Mouse (Mus musculus): ENCODE data around the gene Rsph6a. TPM values are rescaled to one million over a fixed set of nuclear protein-coding genes. Genes with fewer than 3 reads are reported as not detected.

The Rsph6a gene
- not detected for polyA plus RNA-seq (2017; shearing (Covaris generic))

GRCm38 (mm10) chr7:19054047-19054776 is at the start of gene Rsph6a:
Gene Rsph6a, plus strand, starts transcription at chr7:19054690.

DNA sequence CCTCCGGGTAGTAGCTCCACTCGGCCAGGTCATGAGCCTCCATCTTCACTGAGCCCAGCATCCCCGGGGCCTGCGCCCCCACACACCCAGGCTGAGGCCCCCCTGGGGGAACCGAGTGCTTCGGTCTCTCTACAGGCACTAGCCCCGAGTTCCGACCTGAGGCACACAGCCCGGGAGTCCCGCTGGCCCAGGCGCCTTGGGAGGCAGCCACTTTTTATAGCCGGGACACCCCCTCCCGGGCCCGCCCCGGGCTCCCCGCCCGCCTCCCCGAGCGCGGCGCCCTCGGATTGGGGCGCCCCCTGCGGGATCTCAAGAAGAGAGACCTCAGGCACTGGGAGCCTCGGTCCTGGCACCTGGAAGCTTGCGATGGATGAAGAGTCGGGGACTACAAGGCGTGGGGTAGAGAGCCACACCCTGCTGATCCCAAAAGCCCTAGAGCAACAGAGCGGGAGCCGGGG is 31.1 kb upstream of the Rsph6a start, which contains the start of gene Foxa3:
TSS of gene Foxa3 (minus strand) at position 182 of the 458 bp plus-strand sequence.

DNA sequence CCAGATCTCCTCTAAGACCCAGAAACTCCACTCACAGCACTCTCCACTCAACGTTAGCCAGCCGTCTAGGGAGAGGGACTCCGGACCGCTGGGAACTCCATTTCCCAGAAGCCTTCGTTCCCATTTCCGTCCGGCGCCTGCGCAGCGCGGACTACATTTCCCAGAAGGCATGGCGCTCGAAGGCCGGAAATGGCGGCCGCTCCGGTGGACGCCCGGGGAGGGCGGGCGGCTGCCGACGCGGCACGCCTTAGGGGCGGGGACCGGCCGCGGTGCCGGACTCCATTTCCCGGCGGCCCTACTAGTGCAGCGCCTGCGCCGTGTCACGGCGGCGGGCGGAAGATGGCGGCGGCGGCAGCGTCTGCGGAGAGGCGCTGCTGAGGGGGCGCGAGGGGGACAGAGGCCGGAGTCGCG is 30.4 kb upstream of the Rsph6a start, which contains the start of gene Sympk:
TSS of gene Sympk (plus strand) at position 282 of the 411 bp plus-strand sequence.

DNA sequence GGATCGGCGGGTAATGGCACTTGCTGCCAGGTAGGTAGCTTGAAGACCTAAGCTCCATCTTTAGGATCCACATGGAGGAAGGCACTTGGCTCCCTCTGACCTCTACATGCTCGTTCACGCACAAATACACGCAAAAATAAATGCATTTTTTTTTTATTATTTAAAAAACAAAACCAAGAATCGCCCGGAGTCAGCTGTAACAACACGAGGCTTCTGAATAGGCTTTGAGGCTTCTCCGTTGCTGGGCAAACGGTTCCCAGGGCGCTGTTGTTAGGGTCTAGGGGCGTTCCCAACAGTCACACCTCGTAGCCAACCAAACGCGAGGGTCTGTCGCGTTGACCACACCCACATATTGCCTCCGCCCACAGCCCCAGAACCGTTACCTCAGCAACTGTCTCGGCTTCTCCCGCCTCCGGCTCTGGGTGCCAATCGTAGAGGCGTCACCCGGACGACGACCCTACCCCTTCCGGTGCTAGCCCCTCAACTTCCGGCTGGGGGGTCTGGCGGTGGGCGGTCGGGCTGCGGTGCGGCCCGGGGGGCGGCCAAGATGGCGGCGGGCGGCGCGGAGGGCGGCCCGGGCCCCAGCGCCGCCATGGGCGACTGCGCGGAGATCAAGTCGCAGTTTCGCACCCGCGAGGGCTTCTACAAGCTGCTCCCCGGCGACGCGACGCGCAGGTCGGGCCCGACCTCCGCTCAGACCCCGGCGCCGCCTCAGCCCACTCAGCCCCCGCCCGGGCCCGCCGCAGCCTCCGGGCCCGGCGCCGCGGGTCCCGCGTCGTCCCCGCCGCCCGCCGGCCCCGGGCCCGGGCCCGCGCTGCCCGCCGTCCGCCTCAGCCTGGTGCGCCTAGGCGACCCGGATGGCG is 21.5 kb downstream of the Rsph6a start, which contains the start of gene Dmwd:
TSS of gene Dmwd (plus strand) at position 505 of the 863 bp plus-strand sequence.

GRCm38 (mm10) chr7:19083701-19084100 is 29.2 kb downstream of the Rsph6a start, which contains the start of gene Dmpk:
Gene Dmpk, plus strand, starts transcription at chr7:19083849.

GRCm38 (mm10) chr7:19094471-19094825 is 40.0 kb downstream of the Rsph6a start, which contains the start of gene Six5:
Gene Six5, plus strand, starts transcription at chr7:19094594.

DNA sequence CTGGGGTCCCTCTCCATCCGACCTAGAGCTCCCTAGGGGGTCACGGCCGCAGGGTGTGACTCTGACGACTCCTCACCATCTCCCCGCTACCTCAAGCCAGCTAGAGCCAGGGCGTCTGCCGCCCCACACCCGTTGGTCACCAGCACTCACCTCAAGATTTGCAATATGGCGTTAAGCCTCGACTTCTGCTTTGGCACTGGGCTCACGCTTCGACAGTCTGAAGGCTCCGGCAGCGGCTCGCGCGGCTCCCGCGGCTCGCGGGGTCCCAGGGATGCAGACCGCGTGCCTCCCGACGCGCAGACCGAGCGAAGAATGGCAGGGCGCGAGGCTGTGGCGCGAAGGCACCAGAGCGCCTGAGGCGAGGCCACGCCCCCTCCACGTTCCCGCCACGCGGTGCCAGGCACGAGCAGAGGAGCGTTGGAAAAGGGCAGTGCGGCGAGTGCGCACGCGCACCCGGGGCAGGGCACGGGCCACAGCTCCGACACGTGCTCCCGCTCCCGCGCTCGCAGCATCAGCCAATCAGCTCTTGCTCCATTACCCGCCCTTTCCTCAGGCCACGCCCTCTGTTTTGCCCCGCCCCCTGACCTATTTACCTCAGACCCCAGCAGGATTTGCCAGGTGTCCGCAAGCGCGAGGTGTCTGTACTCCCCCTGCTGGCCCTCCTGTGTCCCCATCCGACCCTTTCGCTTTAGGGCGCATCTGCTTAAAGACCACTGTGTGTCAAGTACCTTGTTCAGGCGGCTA is 63.7 kb downstream of the Rsph6a start, which contains the start of gene Gm4969:
TSS of gene Gm4969 (minus strand) at position 341 of the 744 bp plus-strand sequence.

DNA sequence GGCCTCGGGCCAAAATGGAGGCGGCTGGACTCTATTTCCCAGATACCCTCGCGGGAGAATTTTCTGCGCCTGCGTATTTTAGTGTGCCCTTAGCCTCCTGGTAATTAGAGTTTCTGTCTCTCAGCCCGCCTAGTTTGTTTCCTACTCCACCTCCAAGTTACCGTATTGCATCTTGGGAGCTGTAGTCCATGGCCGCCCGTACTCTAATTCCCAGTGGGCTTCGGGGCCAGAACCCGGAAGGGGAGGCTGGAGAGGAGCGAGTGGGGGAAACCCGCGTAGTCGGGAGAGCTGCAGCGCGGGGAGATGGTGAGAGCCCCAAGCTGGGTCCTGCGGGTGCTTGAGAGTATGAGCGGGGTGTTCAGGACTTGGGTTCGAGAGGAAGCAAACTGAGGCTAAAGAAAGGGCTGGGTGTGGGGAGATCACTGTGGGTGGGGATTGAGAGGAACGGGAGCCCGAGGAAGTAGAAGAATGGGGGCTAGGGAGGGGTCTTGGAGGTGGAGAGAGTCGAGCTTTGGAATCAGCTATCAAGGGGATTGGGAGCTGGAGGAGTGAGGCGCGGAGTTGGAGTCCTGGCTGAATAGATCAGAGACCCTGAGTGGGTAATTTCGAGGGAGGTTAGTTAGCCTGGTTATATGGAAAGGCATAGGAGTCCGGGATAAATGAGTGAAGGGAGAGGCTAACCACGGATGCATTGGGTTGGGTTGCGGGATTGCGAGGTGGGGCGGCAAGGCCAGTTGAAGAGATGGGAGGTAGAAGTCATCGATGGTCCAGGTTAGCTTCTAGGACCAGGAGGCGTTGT is 65.3 kb downstream of the Rsph6a start, which contains the start of gene Fbxo46:
TSS of gene Fbxo46 (plus strand) at position 229 of the 799 bp plus-strand sequence.

Other genes with a start within 250 kb of the Rsph6a start
- not detected for gene Psg17, start 233.1 kb upstream of the Rsph6a start, polyA plus RNA-seq (2017; shearing (Covaris generic))
- gene Mill2, start 214.7 kb upstream of the Rsph6a start, polyA plus RNA-seq (2017; shearing (Covaris generic)) = 1.1 TPM
- 84.2 TPM for gene Pglyrp1, start 183.4 kb upstream of the Rsph6a start, polyA plus RNA-seq (2017; shearing (Covaris generic))
- 23.0 TPM for gene Ccdc61, start 144.3 kb upstream of the Rsph6a start, polyA plus RNA-seq (2017; shearing (Covaris generic))
- not detected for gene Nova2, start 128.8 kb upstream of the Rsph6a start, polyA plus RNA-seq (2017; shearing (Covaris generic))
- not detected for gene Nanos2, start 67.3 kb upstream of the Rsph6a start, polyA plus RNA-seq (2017; shearing (Covaris generic))
- 5.5 TPM for gene Mypop, start 63.4 kb upstream of the Rsph6a start, polyA plus RNA-seq (2017; shearing (Covaris generic))
- gene Irf2bp1, start 50.6 kb upstream of the Rsph6a start, polyA plus RNA-seq (2017; shearing (Covaris generic)) = 32.3 TPM
- gene Foxa3, start 31.2 kb upstream of the Rsph6a start, polyA plus RNA-seq (2017; shearing (Covaris generic)) = not detected
- 17.2 TPM for gene Sympk, start 30.3 kb upstream of the Rsph6a start, polyA plus RNA-seq (2017; shearing (Covaris generic))
- not detected for gene Dmwd, start 21.5 kb downstream of the Rsph6a start, polyA plus RNA-seq (2017; shearing (Covaris generic))
- not detected for gene Dmpk, start 29.2 kb downstream of the Rsph6a start, polyA plus RNA-seq (2017; shearing (Covaris generic))
- not detected for gene Six5, start 39.9 kb downstream of the Rsph6a start, polyA plus RNA-seq (2017; shearing (Covaris generic))
- not detected for gene Gm4969, start 63.7 kb downstream of the Rsph6a start, polyA plus RNA-seq (2017; shearing (Covaris generic))
- 10.6 TPM for gene Fbxo46, start 65.2 kb downstream of the Rsph6a start, polyA plus RNA-seq (2017; shearing (Covaris generic))
- 9.3 TPM for gene Qpctl, start 94.6 kb downstream of the Rsph6a start, polyA plus RNA-seq (2017; shearing (Covaris generic))
- gene Snrpd2, start 95.0 kb downstream of the Rsph6a start, polyA plus RNA-seq (2017; shearing (Covaris generic)) = 34.4 TPM
- gene Gipr, start 111.4 kb downstream of the Rsph6a start, polyA plus RNA-seq (2017; shearing (Covaris generic)) = not detected
- gene Eml2, start 121.7 kb downstream of the Rsph6a start, polyA plus RNA-seq (2017; shearing (Covaris generic)) = 11.0 TPM
- gene Gpr4, start 157.8 kb downstream of the Rsph6a start, polyA plus RNA-seq (2017; shearing (Covaris generic)) = not detected
- 66.0 TPM for gene Opa3, start 173.6 kb downstream of the Rsph6a start, polyA plus RNA-seq (2017; shearing (Covaris generic))
- gene Vasp, start 217.1 kb downstream of the Rsph6a start, polyA plus RNA-seq (2017; shearing (Covaris generic)) = 205 TPM
- gene Ppm1n, start 225.4 kb downstream of the Rsph6a start, polyA plus RNA-seq (2017; shearing (Covaris generic)) = 3.0 TPM
- 0.50 TPM for gene Rtn2, start 227.9 kb downstream of the Rsph6a start, polyA plus RNA-seq (2017; shearing (Covaris generic))

All from effector memory CD4-positive, alpha-beta T cell, adult 7 months (primary cell).